Comparison of ENCODE assay signal across 11 mouse cellular contexts in the genomic region with DNA sequence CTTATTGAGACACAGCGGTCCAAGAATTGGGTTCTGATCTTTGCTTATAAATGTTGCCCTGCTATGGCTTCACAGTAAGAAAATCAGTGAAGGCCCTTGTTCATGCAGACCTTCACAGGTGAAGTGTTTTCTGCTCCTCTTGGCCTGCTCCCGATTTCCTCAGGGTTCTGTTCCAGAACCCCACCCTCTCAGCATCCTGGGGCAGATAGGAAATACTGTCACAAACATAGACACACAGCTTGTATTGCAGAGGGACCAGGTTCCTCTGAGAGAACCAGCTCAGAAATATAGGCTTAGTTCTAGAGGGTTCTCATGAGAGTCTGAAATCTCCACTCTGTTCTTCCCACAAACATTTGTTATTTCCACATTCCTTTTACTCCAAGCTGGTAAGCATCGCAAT. TPM values are rescaled to one million over a fixed set of nuclear protein-coding genes. Genes with fewer than 3 reads are reported as not detected.
DNase-seq lines count a peak whose midpoint lies in the region; ATAC-seq and TF ChIP-seq lines count a peak whose summit lies in the region.
"Had no signal": no experiment of that assay in that cellular context is flagged by ENCODE, and none has a peak within 500 bp of the region (broad histone marks: within the 10 kb centered on the region; RNA-seq: fewer than 3 reads in every experiment).

No protein-coding gene starts in this region.

- H3K36me3 ChIP-seq in forebrain, embryonic 15.5 days: no peaks in the 10 kb centered on the region
- peaks cover 6% of the 10 kb centered on the region for H3K36me3 ChIP-seq in forebrain, embryonic 12.5 days (replicated peaks)
- H3K36me3 ChIP-seq in kidney, postnatal 0 days (ENCODE audit: insufficient read depth, low read length): no peaks in the 10 kb centered on the region
- H3K36me3 ChIP-seq in limb, embryonic 15.5 days: no peaks in the 10 kb centered on the region

- H3K9me3 ChIP-seq in forebrain, embryonic 15.5 days: no peaks in the 10 kb centered on the region
- no peaks in the 10 kb centered on the region for H3K9me3 ChIP-seq in forebrain, embryonic 12.5 days
- no peaks in the 10 kb centered on the region for H3K9me3 ChIP-seq in kidney, postnatal 0 days (replicated peaks; ENCODE audit: low read length)
- H3K9me3 ChIP-seq in limb, embryonic 15.5 days: no peaks in the 10 kb centered on the region
- H3K9me3 ChIP-seq: hindbrain, embryonic 10.5 days had no signal

- no peak for ATAC-seq in forebrain, embryonic 15.5 days (replicated peaks)
- ATAC-seq in forebrain, embryonic 12.5 days (ENCODE audit: low FRiP score): no peak
- ATAC-seq in kidney, postnatal 0 days (replicated peaks; ENCODE audit: low FRiP score, low read depth): no peak
- no peak for ATAC-seq in limb, embryonic 15.5 days (ENCODE audit: insufficient number of reproducible peaks, low FRiP score, low TSS enrichment, low read depth)

- DNase-seq in kidney, postnatal 0 days (ENCODE audit: low spot score): no peak
- DNase-seq in kidney, adult 8-10 months: no peak
- no peak for DNase-seq in c-Kit-positive CD71-positive TER-119-positive erythroid progenitor cells, embryonic 14.5 days (ENCODE audit: low spot score)
- DNase-seq in layer of hippocampus, adult 8-10 months (ENCODE audit: low spot score in 2 of 2): no peak
- DNase-seq: spleen, adult 18-20 months; thymus, postnatal 4 days had no signal

- H3K27ac ChIP-seq in forebrain, embryonic 15.5 days (replicated peaks): peak overlapping the region; percentile 22; the same call in 1 of the 2 replicates
- no peak overlapping the region for H3K27ac ChIP-seq in forebrain, embryonic 12.5 days
- peak overlapping the region; percentile 68 for H3K27ac ChIP-seq in kidney, postnatal 0 days
- peak overlapping the region; percentile 85 for H3K27ac ChIP-seq in brown adipose tissue, adult 24 weeks (replicated peaks; ENCODE audit: low read depth, low read length)
- H3K27ac ChIP-seq in limb, embryonic 15.5 days: peak overlapping the region; percentile 78; the same call in 1 of the 2 replicates
- H3K27ac ChIP-seq: hindbrain, embryonic 10.5 days had no signal

- no peak for TF ChIP-seq CTCF in kidney, postnatal 0 days (IDR thresholded peaks at IDR 0.05; ENCODE audit: low read depth)

- H3K9ac ChIP-seq in forebrain, embryonic 15.5 days (replicated peaks): no peak overlapping the region
- no peak overlapping the region for H3K9ac ChIP-seq in forebrain, embryonic 12.5 days
- no peak overlapping the region for H3K9ac ChIP-seq in kidney, postnatal 0 days (ENCODE audit: low read depth, low read length)
- H3K9ac ChIP-seq in limb, embryonic 15.5 days: no peak overlapping the region

- H3K4me3 ChIP-seq in forebrain, embryonic 15.5 days: no peak overlapping the region
- H3K4me3 ChIP-seq in forebrain, embryonic 12.5 days (replicated peaks): no peak overlapping the region
- no peak overlapping the region for H3K4me3 ChIP-seq in kidney, postnatal 0 days (replicated peaks; ENCODE audit: low read depth, low read length)
- no peak overlapping the region for H3K4me3 ChIP-seq in brown adipose tissue, adult 24 weeks (ENCODE audit: insufficient read depth, low read depth, low read length)
- H3K4me3 ChIP-seq in limb, embryonic 15.5 days: no peak overlapping the region
- H3K4me3 ChIP-seq: hindbrain, embryonic 10.5 days had no signal

- H3K27me3 ChIP-seq in forebrain, embryonic 15.5 days: no peaks in the 10 kb centered on the region
- H3K27me3 ChIP-seq in forebrain, embryonic 12.5 days: no peaks in the 10 kb centered on the region
- H3K27me3 ChIP-seq in kidney, postnatal 0 days (ENCODE audit: insufficient read depth, low read length): no peaks in the 10 kb centered on the region
- no peaks in the 10 kb centered on the region for H3K27me3 ChIP-seq in limb, embryonic 15.5 days

- WGBS in forebrain, embryonic 15.5 days: 89% methylated on average over 3 of the region's 3 CpGs
- WGBS in forebrain, embryonic 12.5 days: 93% methylated on average over 3 of the region's 3 CpGs
- 85% methylated on average over 3 of the region's 3 CpGs for WGBS in kidney, postnatal 0 days
- WGBS in limb, embryonic 15.5 days: 84% methylated on average over 3 of the region's 3 CpGs

- H3K4me2 ChIP-seq in forebrain, embryonic 15.5 days (replicated peaks): no peak overlapping the region
- no peak overlapping the region for H3K4me2 ChIP-seq in forebrain, embryonic 12.5 days
- no peak overlapping the region for H3K4me2 ChIP-seq in kidney, postnatal 0 days (ENCODE audit: low read length)
- H3K4me2 ChIP-seq in limb, embryonic 15.5 days: no peak overlapping the region

- H3K4me1 ChIP-seq in forebrain, embryonic 15.5 days: peaks cover 28% of the 10 kb centered on the region
- H3K4me1 ChIP-seq in forebrain, embryonic 12.5 days: peaks cover 21% of the 10 kb centered on the region
- peaks cover 15% of the 10 kb centered on the region for H3K4me1 ChIP-seq in kidney, postnatal 0 days (replicated peaks; ENCODE audit: insufficient read depth, low read length)
- H3K4me1 ChIP-seq in brown adipose tissue, adult 24 weeks (ENCODE audit: control insufficient read depth, insufficient read depth, insufficient read length, low read length): peaks cover 71% of the 10 kb centered on the region
- peaks cover 52% of the 10 kb centered on the region for H3K4me1 ChIP-seq in limb, embryonic 15.5 days

RNA-seq across cellular contexts. Expression of gene Rapgef1, which starts 14.3 kb away (rescaled TPM):
- polyA plus RNA-seq in forebrain, embryonic 15.5 days (2015; fragmentation: Nextera tagmentation; extraction: Ambion mirVana): 22.3 and 27.0 TPM in 2 replicates
- polyA plus RNA-seq in forebrain, embryonic 12.5 days (2016; fragmentation: Nextera tagmentation; extraction: Ambion mirVana): 22.3 and 24.0 TPM in 2 replicates
- 10.4 and 12.0 TPM in 2 replicates for polyA plus RNA-seq in kidney, postnatal 0 days (2015; fragmentation: Nextera tagmentation; extraction: Ambion mirVana)
- polyA plus RNA-seq in brown adipose tissue, adult 24 weeks (2012; ENCODE audit: insufficient read depth, insufficient read length, missing spikeins): 19.1 and 24.3 TPM in 2 replicates
- 15.9 and 17.1 TPM in 2 replicates for polyA plus RNA-seq in limb, embryonic 15.5 days (2015; fragmentation: Nextera tagmentation; extraction: Ambion mirVana)
- 10 to 100 TPM; 78.8 to 94.5 (median 89.3) TPM for total RNA-seq in layer of hippocampus, adult 8-10 months (2022)
